Mouse (Mus musculus): ENCODE results near the gene Nckap1l.

- no peak for TF ChIP-seq EP300 (IDR thresholded peaks at IDR 0.05; ENCODE audit: insufficient read depth, low read depth, low read length)
- no peak for TF ChIP-seq CTCF (IDR thresholded peaks at IDR 0.05; ENCODE audit: low read depth, low read length)
- no peak for TF ChIP-seq POLR2A (IDR thresholded peaks at IDR 0.05; ENCODE audit: insufficient read depth, low read length)
Measured at GRCm38 (mm10) chr15:103453551-103454218, at the start of gene Nckap1l.
